Mouse (Mus musculus) gastrocnemius, adult 18-20 months (tissue): ENCODE measurements around the gene Adad2. TPM values are rescaled to one million over a fixed set of nuclear protein-coding genes. Genes with fewer than 3 reads are reported as not detected.

Source experiments
- DNase-seq: peaks from one replicate; pipeline ENCODE4 v3.0.0; 2021; ENCODE audit warnings: low spot score
- long read RNA-seq, 2 experiments: library from polyadenylated mRNA; stranded (forward); transcript quantifications; one replicate each; pipeline ENCODE4 v2.0.0; 2021
- total RNA-seq, 2 experiments: library from RNA; stranded (reverse); gene quantifications; 2 replicates each; pipeline ENCODE4 v1.2.3; 2021

Adad2 gene
- total RNA-seq, result under 1 TPM in 1 of 2 experiments, not detected in 1; 0.14 TPM
- long read RNA-seq, experiment 1, result 0 reads
- long read RNA-seq, experiment 2, result 0 reads

- no peak for DNase-seq
Measured at GRCm38 (mm10) chr8:119612471-119612870, at the start of gene Adad2. TSS of gene Adad2 (plus strand) at chr8:119612747.

GRCm38 (mm10) chr8:119563849-119564251, 48.7 kb upstream of the Adad2 start:
- DNase-seq, result no peak

GRCm38 (mm10) chr8:119566367-119566766, 46.2 kb upstream of the Adad2 start:
- no peak for DNase-seq

GRCm38 (mm10) chr8:119568251-119568650, 44.3 kb upstream of the Adad2 start:
- DNase-seq, result no peak

GRCm38 (mm10) chr8:119568951-119569350, 43.6 kb upstream of the Adad2 start:
- DNase-seq, result no peak

GRCm38 (mm10) chr8:119569881-119570280, 42.7 kb upstream of the Adad2 start:
- DNase-seq, result no peak

- no peak for DNase-seq
Measured at GRCm38 (mm10) chr8:119571135-119571534, 41.4 kb upstream of the Adad2 start.

GRCm38 (mm10) chr8:119572411-119572810, 40.1 kb upstream of the Adad2 start:
- DNase-seq, result no peak

GRCm38 (mm10) chr8:119574437-119575365, 37.8 kb upstream of the Adad2 start, which contains the start of the genes Hsdl1 and Dnaaf1:
TSS of gene Hsdl1 (minus strand) at chr8:119575183.
TSS of gene Dnaaf1 (plus strand) at chr8:119575235.
- DNase-seq, result peak; percentile 97

- no peak for DNase-seq
Measured at GRCm38 (mm10) chr8:119575366-119575726, 37.2 kb upstream of the Adad2 start.

- no peak for DNase-seq
Measured at GRCm38 (mm10) chr8:119579096-119579495, 33.5 kb upstream of the Adad2 start.

GRCm38 (mm10) chr8:119580441-119581161, 31.9 kb upstream of the Adad2 start:
- DNase-seq, result no peak

GRCm38 (mm10) chr8:119585901-119586300, 26.6 kb upstream of the Adad2 start:
- DNase-seq, result no peak

GRCm38 (mm10) chr8:119588321-119588720, 24.2 kb upstream of the Adad2 start:
- no peak for DNase-seq

- no peak for DNase-seq
Measured at GRCm38 (mm10) chr8:119588844-119589243, 23.7 kb upstream of the Adad2 start.

- DNase-seq, result no peak
Measured at GRCm38 (mm10) chr8:119590348-119590747, 22.2 kb upstream of the Adad2 start.

GRCm38 (mm10) chr8:119591456-119591855, 21.1 kb upstream of the Adad2 start:
- no peak for DNase-seq

- no peak for DNase-seq
Measured at GRCm38 (mm10) chr8:119603771-119604170, 8.8 kb upstream of the Adad2 start.

GRCm38 (mm10) chr8:119604398-119604803, 8.1 kb upstream of the Adad2 start:
- DNase-seq, result no peak

- DNase-seq, result peak; percentile 95
Measured at GRCm38 (mm10) chr8:119604996-119605395, 7.6 kb upstream of the Adad2 start, which contains the start of gene Taf1c. TSS of gene Taf1c (minus strand) at chr8:119605222.

GRCm38 (mm10) chr8:119606224-119606623, 6.3 kb upstream of the Adad2 start:
- DNase-seq, result no peak

- DNase-seq, result no peak
Measured at GRCm38 (mm10) chr8:119615096-119615495, 2.5 kb downstream of the Adad2 start.
